Mouse (Mus musculus) megakaryocyte progenitor cell, adult 5-6 weeks (primary cell): ENCODE results near the gene Vsir. TPM values are rescaled to one million over a fixed set of nuclear protein-coding genes. Genes with fewer than 3 reads are reported as not detected.

ENCODE experiments used
- ATAC-seq: replicated peaks from 2 replicates; pipeline ENCODE4 v1.8.0; 2016; ENCODE audit warnings: mild to moderate bottlenecking, moderate TSS enrichment, inconsistent platforms; ENCODE audit not compliant: poor library complexity
- total RNA-seq, 2 experiments: library from RNA; stranded (forward) in 1 of 2; stranded (reverse) in 1 of 2; fragments of 157-497, 149-512 nt in 1 of 2; fragments of 200-1000 nt in 1 of 2; gene quantifications; 2 replicates each; pipeline versions ENCODE4 v1.2.3 to v1.2.4; 2015 to 2017

Vsir gene
- total RNA-seq, 2 experiments from 2014 or later, result 43.4 to 123 TPM

- ATAC-seq, result no peak
Observed at GRCm38 (mm10) chr10:60380229-60380628, 33.6 kb downstream of the Vsir start.

DNA sequence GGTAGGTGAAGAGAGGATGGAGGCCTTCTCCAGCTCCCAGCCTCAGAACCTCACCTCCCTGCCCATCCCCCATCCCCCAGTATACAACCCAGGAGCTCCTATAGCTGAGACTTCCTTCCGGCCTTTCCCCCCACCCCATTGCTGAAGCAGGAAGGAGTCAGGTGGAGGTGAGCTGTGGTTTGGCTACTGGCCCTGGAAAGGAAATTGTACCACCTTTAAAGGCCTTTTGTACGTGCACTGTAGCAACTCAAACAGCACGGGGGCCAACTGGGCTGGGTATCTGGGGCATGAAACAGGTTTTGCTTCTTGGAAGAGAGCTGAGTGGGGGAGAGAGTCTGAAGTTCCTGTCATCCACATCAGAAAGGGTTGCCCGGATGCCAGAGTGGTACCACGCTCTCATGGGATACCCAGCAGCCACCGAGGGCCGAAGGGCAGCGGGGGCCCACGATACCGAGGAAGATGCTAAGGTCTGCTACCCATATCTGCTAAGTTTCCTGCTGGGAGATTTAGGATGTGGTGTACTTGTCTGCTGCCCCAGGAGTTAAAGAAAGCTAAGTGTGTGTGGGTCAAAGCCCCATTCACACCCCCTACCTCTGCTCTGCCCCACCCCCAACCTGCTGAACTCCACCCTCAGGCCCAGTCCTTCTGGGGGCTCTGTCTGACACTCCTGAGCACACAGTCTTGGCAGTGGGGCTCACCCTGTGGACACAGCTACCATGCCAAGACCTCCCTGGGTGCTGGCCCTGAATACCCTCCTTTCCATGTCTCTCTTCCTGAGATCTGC is 34.7 kb downstream of the Vsir start:
- no peak for ATAC-seq

GRCm38 (mm10) chr10:60388332-60388731 is 41.7 kb downstream of the Vsir start:
- ATAC-seq, result peak; percentile 56

DNA sequence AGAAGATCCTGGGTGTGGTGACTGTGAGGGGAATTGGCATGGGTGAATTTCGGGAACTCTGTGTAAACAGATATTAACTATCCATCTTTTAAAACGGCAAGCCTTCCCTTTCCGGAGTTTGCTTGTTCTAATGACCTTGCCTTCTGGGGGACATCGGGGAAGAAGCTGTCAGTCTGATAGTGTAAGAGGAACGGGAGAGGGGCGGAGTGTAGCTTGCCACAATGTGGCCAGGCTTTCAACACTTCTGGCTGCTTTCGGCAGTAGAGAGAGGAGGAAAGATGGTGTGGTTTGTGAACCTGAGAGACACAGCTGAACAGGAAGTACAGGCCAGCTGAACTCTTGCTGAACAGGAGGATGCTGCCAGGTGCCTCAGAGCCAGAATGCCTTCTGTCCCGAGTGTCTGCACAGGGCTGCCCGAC is 42.8 kb downstream of the Vsir start:
- ATAC-seq, result peak; percentile 87

DNA sequence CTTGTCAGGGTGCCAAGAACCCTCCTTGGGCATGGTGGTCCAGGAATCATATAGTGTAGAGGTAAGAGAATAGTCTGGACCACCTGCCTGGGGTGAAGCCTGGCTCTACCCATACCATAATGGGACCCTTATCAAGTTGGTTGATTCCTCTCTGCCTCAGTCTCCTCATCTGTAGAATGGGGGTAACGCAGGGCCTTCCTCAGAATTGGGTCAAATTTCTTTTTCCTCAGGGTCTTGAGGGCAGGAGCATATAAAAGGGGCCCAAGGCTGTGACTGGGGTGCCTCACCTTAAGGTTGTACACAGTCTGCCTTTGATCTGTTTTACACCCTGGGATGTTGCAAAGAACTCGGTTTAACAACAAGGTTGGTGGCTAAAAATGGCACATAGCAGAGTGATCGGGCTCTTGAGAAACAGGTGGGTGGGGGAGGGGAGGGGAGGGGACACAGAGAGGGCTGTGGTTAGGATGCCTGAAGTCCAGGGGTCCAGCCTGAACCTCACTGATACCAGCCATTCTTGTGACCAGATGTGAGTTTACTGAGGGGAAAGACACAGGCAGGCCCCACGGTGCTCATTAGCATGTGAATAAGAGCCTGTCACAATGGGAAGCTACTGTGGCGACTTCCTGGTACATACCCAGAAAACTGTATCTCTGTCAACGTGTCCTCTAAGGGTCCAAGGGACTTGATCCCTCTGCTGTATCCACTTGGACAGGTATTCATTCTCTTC is 43.7 kb downstream of the Vsir start:
- ATAC-seq, result no peak

- peak; percentile 17; the same call in 1 of the 2 replicates for ATAC-seq
Observed at GRCm38 (mm10) chr10:60390904-60391420, 44.3 kb downstream of the Vsir start.

DNA sequence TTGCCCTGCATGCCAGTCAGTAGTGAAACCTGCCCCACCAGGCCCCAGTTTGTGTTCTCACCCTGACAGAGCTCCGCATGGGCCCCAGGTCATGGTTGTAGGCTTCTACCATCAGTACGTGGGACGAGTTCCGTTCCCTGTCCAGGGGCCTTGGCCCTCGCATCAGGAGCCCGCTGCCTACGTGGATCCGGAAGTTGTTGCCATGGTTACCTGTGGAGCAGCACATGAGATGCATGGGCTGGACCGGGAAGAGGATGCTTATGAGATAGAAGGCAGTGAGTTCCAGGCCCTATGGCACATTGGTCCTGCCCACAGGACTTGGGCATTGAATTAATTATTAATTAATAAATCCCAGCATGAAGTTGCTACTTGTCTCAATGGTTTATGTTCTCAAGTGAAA is 45.0 kb downstream of the Vsir start:
- ATAC-seq, result no peak

DNA sequence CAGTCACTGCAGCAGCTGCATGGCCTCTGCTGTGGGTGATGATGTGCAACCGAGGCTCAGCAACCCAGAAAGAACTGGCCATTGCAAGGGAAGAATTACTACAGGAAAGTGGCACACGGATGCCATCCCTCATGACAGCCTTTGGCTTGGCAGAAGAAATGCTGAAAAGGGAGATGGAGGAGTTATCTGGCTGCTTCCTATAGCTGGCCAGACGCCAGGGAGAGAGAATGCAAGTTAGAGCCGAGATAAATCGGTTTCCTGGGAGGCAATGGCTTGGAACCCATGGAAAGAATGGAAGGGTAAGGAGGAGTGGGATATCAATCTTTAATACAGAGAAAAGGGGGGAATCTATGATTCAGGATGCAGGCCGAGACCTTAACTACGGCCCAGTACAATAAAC is 48.3 kb downstream of the Vsir start:
- ATAC-seq, result no peak

DNA sequence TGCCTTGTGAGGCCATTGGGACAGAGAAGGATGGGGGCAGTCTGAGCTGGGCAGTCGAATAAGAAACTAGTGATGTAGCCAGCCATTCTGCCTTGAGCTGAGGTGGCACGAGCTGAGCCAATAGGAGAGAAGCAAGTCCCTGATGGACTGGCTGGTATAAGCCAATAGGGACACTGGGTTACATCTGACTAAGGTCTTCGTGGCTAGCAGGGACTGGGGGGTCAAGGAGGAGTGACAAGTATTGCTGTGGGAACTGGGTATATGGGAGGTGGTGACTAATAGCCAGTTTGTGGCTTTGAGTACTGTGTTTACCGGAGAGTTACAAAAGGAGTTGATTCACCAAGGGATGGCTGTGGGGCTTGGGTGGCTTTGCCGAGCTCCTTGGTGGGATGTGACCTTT is 49.0 kb downstream of the Vsir start:
- ATAC-seq, result peak; percentile 52

DNA sequence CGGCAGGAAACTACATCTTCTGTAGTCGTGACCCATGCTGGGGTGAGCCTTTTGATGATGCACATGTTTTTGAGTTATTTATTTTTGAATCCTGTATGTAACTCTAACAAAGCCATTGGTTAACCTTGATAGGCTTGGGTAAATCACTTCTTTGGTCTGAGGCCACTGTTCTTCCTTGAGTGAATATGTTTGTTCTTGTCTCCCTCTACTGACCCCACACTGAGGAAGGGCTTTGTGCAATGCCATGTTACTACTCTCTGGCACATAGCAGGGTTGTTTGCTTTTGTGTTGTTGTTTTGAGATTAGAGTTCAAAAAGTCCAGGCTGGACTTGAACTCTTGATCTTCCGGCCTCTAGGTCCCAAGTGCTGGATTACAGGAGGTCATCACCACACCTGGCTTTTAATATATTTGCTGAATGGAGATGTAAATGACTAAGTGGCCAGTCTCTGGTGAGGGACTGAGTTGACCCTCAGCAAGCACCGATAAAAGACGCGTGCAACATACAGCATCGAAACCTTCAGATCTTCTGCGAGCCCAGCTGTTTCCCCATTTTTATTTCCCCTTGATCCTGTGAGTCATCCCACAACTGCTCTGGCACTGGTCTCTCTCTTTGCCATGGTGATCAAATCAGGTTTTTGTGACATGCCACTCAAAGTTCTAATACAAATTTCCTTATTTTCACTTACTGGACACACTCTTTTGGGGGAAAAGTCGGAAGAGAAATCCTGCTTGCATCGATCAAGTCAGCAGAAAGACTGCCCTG is 51.6 kb downstream of the Vsir start:
- ATAC-seq, result peak; percentile 68

- no peak for ATAC-seq
Observed at GRCm38 (mm10) chr10:60399449-60399848, 52.8 kb downstream of the Vsir start, which contains the start of gene Gm17455. TSS of gene Gm17455 (plus strand) at chr10:60399726.

- no peak for ATAC-seq
Observed at GRCm38 (mm10) chr10:60400507-60401295, 54.0 kb downstream of the Vsir start.

GRCm38 (mm10) chr10:60405460-60406177 is 59.0 kb downstream of the Vsir start:
- no peak for ATAC-seq

DNA sequence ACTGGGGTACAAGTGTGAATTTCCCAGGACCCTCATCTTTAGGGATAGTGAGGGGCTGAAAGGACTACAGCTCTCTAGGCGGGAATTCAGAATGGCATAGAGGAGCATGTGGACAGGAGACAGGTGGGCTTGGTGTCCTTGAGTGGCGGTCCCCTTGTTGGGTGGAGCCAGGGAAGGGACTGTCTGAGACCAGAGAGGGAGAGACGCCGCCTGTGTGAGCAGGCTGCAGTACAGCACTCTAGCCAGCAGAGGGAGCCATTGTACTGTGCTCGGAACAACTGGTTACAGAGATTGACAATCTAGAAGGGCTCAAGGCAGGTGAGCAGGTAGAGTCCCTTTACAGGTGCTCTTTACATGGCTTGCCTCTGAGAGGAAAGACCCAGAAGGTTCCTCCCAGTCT is 61.2 kb downstream of the Vsir start:
- peak; percentile 94 for ATAC-seq

- no peak for ATAC-seq
Observed at GRCm38 (mm10) chr10:60411794-60412193, 65.1 kb downstream of the Vsir start.

- no peak for ATAC-seq
Observed at GRCm38 (mm10) chr10:60413756-60414155, 67.1 kb downstream of the Vsir start.

GRCm38 (mm10) chr10:60417041-60417440 is 70.4 kb downstream of the Vsir start:
- ATAC-seq, result no peak

GRCm38 (mm10) chr10:60418137-60418536 is 71.5 kb downstream of the Vsir start:
- ATAC-seq, result peak; percentile 61; the same call in 1 of the 2 replicates

- ATAC-seq, result 0 out of 2 replicates have a peak, but pooled peaks have one; percentile 26
Observed at GRCm38 (mm10) chr10:60419624-60420023, 73.0 kb downstream of the Vsir start.
